Mouse (Mus musculus): ENCODE measurements around the gene Spsb1.

Gene Spsb1

DNA sequence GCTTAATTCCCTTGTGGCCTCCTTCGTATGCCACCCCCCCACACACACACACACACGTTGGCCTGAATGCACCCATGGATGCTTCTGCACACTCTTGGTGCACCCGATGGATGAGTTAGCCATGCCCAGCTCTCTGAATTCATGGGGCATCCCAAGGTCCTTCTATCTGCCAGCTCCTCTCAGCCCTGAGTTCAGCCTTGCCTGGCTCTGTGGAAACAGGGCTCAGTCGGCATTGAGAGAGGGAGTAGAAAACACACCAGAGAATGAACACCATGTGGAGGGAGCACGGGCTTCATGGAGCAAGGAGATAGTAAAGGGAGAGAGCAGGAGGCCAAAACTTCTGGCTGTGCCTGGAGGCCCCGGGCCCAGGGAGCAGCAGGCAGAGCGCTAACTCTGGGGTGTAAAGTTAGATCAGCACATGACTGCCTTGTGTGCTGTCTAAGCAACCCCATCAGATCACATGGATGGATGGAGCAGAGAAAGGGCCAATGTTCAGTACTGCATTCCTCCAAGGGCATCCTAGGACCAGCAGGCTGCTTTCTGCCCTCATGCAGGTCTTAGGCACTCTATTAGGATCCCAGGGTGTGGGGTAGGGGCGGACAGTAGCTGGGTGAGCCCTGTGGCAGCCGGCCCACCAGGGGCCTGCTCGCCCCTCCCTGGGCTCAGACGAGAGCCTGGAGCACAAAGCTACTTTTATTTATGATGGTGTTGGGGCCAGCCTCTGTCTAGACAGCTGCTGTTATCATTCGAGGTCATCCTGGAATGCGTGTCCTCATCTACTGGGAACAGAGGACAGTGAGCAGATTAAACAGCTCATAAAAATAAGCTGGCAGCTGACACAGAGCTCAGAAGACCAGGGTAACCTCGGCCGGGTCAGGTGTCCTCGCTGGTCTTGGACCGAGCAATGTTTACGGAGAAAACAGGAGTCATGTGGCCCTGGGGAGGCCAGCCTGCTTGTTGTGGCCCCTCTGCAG is 68.3 kb downstream of the Spsb1 start:
- no peak for DNase-seq (ENCODE audit: low read depth)

DNA sequence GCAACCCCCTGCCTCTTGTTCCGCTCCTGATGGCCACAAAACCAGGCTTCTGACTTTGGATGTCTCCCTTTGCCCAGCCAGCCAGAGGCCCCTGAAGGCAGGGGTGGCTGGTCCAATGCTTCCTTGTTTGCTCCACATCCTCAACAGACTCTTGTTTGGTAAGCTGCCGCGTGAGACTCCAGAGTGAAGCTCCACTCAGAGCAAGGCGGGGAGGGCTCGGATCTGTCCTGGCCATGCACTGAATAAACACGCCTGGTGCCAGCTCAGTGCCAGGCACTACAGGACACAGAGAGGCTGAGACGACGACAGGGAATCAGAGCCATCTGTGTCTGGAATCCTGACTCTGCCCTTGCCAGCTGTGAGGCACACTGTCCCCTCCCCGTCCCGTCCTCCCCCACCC is 70.9 kb downstream of the Spsb1 start:
- DNase-seq (ENCODE audit: low read depth) = no peak

DNA sequence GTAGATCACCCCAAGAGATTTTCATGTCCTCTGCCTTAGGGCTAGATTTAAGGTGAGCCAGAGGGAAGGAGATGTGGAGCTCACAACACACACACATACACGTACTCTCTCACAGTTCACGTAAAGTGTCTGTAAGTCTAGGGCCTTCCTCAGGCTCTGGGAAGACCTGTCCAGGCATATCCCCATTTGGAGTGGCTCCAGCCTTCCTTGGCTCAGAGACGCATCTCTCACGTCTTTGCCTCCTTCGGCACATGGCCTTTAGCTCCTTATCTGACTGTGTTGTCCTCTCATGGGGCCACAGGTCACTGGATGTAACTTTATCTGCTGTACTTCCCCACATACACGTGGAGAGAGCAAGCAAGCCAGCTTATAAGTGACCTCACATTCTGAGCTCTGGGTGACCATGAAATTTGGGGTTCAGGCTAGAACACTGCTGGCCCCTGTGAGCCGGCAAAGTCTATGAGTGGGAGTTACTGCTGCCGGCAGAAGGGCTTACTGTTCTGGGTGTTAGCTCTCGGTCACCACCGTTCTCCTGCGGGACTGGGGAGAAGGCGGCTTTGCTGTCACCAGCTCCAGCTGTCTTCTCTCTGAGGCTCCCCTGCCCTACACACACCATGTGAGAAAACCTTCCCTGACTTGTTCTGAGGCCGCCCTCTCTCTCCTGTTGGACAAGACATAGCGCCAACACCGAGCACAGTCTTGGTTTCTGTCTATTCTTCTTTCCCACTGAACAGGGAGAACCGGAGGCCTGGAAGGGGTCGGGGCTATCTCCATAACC is 72.5 kb downstream of the Spsb1 start:
- no peak for DNase-seq (ENCODE audit: low read depth)

DNA sequence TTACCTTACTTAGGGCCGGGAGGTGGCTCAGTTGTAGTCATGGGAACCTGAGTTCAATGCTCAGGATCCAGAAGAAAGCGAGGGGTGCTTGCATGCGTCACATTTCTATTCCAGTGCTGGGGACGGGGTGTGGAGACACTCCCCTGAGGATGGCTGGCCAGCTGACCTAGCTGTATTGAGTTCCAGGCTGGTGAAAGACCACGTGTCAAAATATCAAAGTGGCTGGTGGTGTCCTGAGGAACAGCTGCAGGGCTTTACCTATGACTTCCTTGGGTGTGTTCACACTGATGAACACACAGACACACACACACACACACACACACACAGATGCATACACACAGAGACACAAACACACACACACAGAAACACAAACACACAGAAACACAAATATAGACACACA is 73.9 kb downstream of the Spsb1 start:
- no peak for DNase-seq (ENCODE audit: low read depth)

DNA sequence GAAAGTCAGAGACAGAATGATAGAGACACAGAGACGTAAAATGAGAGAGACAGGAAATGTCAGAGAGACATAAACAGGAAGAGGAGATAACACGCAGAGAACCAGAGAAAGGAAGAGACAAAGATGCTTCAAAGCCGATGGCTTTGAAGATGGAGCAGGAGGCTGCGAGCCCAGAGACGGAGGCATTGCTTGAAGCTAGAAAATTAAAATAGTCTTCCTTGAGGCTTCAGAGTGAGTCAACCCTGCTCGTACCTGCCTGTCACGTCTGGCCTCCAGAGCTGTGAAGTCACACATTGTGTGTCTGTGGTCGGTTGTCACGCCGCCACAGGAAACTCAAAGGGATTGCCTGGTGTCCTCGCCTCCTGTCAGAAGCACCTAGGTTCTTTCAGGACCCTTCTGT is 74.9 kb downstream of the Spsb1 start:
- DNase-seq (ENCODE audit: low read depth) = no peak

DNA sequence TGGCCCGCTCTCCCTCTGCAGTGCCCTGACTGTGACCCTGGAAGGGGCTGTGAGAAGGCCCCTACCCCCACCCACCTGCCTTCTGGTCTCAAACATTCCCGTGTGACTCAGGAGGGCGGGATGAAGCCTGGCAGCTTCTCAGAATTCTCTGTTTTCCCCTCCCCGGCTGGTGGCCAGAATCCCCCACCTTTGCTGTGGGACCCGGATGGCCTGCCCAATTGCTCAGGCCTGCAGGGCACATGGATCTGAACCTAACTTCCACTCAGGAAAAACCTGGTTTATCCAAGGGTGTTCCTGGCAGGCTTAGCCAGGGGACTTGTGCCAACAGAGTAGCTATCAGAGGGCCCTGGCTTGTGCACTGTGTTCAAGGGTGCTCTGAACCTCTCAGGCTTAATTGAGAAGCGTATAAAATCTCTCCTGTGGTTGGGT is 76.8 kb downstream of the Spsb1 start:
- no peak for DNase-seq (ENCODE audit: low read depth)

DNA sequence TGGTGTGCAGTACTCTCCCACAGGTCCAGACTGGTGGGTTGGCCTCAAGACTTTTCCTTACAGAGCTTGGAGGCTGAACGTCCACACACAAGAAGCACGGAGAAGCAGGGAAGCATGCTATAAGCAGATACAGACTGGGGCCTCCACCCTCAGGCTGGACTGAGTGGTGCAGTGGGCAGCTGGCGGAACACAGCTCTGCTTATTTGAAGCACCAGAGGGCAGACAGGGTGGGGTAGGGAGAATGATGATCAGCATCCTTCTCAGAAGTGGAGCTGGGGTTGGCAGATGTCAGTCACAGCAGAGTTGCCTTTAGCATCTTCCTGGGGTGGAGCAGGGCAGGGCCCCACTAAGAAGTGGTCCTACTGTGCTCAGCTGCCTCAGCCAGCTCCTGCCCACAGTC is 77.6 kb downstream of the Spsb1 start:
- no peak for DNase-seq (ENCODE audit: low read depth)

DNA sequence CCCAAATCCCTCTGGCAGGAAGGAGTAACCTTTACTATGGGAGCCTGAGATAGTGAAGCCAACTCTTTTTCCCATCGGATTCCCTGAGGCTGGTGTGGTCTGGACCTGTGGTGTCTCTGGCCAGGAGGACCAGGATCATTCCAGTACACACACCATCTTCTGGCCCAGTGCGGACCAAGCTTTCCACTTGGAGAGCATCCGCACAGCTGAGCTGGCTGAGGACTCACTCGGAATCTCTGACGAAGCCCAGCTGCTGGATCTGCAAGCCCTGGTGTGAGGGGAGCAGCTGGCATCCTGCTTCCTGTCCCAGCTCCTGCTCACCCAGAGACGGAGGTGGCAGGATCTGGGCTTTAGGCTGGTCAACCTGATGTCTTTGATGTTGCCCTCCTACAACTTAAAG is 78.1 kb downstream of the Spsb1 start:
- DNase-seq (ENCODE audit: low read depth) = no peak

DNA sequence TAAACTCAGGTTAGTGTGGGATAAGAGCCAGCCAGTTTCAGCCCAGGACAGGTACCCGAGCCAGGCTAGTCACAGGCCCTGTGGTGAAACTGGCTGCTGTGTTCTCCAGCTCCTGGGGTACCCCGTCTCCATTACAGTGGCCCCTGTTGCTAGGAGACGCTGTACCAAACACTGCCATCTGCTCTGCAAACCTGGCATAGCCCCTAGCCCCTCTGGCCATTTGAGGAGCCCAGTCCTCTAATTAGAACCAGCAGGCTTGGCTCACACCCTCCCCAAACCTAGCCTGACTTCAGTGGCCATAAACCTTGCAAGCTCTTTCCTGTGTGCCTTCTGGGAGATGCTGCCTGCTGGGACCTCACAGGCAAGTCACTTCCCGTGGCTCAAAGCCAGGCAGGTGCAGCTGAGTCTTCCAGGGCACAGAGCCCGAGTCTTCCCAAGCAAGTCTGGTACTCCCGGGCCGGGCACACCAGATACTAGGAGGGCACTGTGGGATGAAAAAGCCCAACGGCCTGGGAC is 78.8 kb downstream of the Spsb1 start:
- DNase-seq (ENCODE audit: low read depth) = no peak

DNA sequence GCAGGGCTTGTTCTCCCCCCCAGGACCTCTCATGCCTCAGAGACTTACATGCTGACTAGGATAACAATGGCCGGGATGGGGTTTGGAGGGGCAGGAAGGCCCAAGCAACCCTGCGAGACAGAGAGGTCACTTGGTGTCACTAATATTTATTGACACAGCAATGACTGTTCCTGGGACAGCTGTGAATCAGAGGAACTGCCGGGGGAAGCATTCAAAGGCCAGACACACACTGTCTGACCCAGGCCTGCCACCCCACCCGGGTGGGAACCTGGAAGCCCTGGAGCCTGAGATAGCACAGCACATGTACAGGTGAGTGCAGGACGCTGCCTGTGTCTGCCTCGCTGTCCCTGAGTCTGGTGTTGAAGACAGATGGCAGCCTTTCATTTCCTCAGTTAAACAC is 79.5 kb downstream of the Spsb1 start:
- no peak for DNase-seq (ENCODE audit: low read depth)

DNA sequence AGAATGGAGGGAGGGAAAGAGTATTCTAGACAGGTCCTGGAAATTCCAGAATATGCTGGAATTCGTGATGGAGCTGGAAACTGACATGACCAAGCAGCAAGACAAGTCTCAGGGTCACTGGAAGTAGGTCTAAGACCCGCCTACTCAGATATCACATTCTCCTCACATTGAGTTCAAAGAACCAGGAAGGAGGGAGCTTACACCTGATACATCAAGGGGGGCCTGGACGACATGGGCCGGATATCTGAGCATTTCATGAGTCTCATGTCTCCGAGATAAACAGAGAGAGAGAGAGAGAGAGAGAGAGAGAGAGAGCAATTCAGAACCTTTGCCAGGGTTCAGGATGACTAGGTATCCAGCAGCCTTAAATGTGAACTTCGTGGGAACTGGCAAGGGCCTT is 82.6 kb downstream of the Spsb1 start:
- DNase-seq (ENCODE audit: low read depth) = no peak

DNA sequence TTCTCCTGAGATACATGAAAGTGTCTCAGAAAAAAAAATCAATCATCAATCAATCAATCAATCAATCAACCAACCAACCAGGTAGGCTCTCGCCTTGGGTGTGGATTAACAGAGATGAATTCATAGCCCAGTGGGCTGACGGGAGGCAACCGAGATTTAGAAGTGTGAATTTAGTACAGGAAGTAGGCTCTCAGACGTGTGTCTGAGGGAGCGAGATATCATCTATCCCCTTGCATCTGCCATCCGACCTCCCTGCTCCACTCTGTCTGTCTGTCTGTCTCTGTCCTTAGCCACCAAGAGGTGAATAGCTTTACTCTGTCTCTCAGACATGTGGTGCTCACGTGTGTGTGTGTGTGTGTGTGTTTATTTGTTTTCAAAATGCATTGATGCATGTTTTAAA is 83.3 kb downstream of the Spsb1 start:
- DNase-seq (ENCODE audit: low read depth) = no peak

DNA sequence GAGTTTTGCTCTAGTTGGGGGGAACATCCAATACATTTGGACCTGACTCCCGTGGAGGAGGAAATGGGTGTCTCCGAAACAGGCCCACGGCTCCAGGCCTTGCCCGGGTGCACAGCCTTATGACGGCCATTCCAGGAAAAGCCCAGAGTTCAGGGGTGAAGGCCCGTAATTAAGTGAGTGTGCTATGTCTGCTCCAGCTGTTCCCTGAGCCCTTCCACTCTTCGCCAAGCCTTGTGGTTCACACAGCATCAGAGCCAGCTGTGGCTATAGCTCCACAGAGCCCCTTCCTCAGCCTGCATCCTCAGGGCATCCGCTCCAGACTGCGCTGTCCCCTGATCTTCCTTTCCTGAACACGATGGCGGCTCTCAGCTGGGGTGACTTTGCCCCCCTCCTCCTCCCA is 83.8 kb downstream of the Spsb1 start:
- no peak for DNase-seq (ENCODE audit: low read depth)

DNA sequence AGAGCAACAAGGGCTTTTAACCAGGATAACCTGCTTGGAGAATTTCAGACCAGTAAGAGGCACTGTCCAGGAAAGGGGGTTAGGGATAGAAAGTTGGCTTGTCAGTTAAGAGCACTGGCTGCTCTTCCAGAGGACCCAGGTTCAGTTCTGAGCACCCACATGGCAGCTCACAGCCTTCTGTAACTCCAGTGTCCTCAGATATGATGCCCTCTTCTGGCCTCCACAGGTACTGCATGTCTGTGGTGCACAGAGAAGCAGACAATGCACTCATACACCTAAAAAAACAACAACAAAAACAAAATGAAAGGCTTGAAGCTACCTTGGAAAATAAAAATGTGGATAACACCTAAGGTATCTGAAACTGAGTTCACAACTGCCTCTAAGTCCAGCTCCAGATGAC is 84.4 kb downstream of the Spsb1 start:
- DNase-seq (ENCODE audit: low read depth) = no peak

DNA sequence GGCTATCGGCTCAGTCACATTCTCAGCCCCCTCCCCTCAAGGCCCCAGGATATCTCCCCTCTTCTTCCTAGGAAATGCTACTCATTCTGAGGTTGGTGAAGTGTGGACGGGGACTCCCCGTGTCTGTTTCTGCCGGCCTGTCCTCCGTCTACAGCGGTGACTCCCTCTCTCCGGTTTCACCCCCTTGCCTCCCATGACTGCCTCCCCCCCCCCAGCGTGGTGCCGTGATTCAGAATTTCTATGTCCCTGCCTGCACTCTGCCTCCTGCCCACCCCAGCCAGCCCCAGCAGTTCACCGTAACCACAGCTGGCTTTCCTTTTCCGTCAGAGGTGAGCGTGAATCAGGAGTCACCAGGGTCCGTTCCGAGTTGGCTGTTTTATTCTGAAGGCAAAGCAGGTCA is 86.1 kb downstream of the Spsb1 start:
- DNase-seq (ENCODE audit: low read depth) = no peak

DNA sequence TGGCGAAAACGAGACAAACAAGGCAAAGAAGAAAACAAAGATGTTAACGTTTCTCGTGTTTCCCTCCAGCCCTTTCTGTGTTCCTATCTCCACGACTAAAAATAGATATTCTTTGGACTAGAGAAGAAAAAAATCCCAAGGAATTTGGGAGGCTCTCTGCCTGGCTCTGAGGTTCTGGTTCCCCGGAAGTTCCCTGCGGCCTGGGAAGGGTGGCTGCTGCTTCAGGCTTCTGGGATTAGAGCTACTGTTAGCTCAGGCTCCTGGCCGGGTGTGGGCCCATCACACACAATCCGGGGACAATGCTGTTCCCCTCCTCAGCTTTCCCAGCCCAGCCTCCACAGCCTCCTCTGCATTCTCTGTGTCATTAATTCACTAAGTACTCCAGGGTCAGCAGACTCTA is 86.8 kb downstream of the Spsb1 start:
- no peak for DNase-seq (ENCODE audit: low read depth)

DNA sequence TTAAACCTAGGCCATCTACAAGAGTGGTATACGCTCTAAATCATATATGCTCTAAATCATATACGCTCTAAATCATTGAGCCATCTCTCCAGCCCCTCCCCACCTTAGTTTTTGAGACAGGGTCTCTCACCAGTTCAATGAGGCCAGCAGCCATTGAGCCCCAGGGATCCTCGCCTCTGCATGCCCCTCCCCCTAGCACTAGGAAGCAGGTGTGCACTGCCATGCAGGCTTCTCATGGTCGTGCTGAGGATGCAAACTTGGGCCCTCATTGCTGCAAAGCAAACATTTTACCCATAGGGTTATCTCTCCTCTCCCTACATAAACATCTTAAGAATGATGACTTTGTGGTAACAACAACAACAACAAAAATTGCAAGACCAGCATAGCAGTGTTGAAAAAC is 87.5 kb downstream of the Spsb1 start:
- DNase-seq (ENCODE audit: low read depth) = no peak

DNA sequence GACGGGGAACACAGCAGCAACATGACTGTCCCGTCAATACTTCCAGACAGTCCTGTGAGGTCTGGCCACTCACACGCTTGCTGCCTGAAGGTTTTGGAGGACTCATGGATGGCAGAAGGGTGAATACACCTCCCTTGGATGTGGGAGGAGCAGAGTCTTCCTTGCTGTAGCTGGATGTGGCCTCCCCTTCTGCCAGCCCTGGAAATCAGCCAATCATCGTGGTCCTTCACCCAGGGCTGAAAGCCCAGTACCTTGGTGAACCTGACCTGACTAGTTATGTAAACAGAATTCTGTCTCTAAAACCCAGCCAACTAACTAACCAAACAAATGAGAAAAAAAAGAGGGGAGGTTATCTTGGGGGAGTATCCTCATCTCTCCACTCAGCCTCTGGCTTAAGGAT is 90.4 kb downstream of the Spsb1 start:
- no peak for DNase-seq (ENCODE audit: low read depth)

DNA sequence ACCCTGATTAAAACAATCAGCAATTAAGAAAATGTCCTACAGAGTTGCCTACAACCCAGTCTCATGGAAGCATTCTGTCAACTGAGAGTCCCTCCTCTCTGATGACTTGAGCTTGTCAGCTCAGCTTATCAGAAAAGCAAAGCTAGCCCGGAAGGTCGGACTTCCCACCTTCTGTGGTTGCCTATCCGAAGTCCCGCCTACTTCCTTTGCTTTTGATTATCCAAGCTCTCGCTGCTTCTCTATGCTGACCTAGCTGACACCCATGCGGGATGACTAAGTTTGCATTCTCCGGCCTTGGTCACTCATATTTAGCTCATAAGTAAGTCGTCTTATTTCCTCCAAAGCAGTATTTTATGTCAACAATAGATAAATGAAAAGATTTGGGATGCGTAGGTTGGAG is 91.3 kb downstream of the Spsb1 start:
- DNase-seq (ENCODE audit: low read depth) = no peak

DNA sequence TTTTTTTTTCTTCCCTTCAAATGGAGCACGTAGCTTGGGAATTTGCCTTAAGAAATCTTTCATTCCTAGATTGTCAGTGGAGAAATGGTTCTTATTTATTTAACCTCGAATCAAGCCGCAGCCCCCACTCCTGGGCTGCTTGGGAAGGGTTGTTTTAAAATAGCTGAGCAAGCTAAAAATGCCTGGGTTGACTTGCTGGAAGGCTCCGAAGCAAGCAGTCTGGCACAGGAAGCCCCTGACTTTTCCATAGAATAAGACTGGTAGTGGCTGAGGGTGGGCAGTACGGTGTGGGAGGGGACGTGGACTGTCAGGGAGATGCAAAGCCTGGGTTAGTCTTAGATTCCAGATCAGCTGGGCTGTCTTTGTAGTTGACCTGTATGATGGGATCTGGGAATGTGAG is 94.5 kb downstream of the Spsb1 start:
- DNase-seq (ENCODE audit: low read depth) = no peak

DNA sequence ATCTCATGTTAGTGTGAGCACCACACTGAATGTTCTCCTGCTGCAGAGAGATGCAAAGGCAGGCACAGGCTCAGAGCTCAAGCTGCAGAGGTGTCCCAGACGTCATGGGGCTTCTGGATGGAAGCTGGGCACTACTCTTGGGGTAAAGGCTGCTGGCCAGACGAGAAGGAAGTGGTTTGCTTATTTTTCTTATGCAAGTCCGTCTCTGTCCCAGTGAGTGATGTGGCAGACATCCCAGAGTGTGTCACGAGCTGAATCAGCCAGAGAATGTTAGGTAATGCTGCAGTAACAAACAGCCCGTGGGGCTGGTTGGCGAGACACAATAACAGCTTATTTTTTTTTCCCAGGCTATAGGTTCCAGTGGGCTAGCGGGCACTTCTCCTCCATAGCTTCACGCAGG is 96.3 kb downstream of the Spsb1 start:
- DNase-seq (ENCODE audit: low read depth) = no peak

DNA sequence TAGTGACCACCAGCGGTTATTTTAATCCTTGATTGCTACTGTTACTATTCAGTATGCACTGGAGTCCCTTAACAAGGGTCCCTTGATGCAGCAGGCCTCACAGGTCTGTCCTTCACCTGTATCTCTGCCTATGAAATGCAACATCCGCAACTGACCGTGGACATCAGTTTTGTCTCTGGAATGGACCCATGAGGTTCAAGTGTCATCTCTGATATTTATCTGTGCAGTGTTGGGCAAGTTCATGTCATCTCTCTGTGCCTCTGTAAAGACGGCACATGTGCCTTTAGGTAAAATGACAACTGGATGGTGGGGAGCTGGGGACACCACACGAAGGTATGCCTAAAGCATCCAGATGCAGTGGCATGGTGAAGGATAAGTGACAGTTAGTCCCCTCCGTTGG is 96.7 kb downstream of the Spsb1 start:
- DNase-seq (ENCODE audit: low read depth) = no peak

DNA sequence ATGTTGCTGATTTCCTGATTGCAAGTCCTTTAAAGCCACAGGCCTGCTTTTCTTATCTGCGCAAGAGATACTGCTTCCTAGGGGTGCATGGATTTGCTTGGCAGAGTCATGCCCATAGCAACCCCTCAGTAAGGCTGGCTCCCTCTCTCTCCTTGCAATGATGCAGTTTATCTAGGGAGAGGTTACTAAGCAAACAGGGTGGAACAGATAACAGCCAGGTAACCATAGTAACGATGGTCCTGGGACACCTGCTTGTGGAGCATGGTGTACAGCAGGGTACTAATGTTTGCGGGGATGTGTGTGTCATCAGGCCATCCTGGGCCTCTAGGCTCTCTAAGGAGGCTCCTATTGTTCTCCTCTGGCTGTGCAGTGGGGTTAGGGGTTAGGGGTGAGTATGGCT is 97.2 kb downstream of the Spsb1 start:
- no peak for DNase-seq (ENCODE audit: low read depth)
